Mouse (Mus musculus): ENCODE results near the gene Josd2.

DNA sequence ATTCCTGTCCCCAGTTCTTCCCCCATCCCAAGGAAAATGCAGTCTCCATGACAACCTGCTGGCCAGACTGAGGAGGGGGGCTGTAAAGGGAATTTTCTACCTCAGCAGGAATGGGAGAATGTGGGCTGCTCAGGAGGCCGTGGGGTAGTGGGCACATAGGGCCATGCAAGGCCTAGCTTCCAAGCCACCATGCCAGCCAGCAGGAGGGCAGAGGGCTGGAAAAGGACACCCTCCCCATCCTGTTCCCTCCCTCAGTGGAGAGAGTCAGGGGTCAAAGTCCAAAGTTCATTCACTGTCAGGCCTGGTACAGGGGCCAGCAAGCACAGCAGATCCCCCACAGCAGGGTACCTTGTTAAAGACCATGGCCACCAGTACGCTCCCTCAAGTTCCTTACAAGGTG is 2.7 kb upstream of the Josd2 start, which contains the start of gene Aspdh:
- TF ChIP-seq EP300 (IDR thresholded peaks at IDR 0.05; ENCODE audit: low read length) (no peak), MYC (IDR thresholded peaks at IDR 0.05; ENCODE audit: low read depth, low read length) (no peak), CTCF (conservative IDR thresholded peaks at IDR 0.05 in 1 of 2, IDR thresholded peaks at IDR 0.05 in 1 of 2; ENCODE audit: low read depth in 2 of 2, low read length in 2 of 2) (no peak), POLR2A (IDR thresholded peaks at IDR 0.05; ENCODE audit: low read depth, low read length) (no peak), CHD2 (IDR thresholded peaks at IDR 0.05; ENCODE audit: low read length) (no peak), RCOR1 (conservative IDR thresholded peaks at IDR 0.05; ENCODE audit: low read depth, low read length) (no peak), MAX (IDR thresholded peaks at IDR 0.05; ENCODE audit: low read length) (no peak), RAD21 (IDR thresholded peaks at IDR 0.05; ENCODE audit: low read depth, low read length) (no peak), BHLHE40 (IDR thresholded peaks at IDR 0.05; ENCODE audit: low read depth, low read length) (no peak), ZKSCAN1 (IDR thresholded peaks at IDR 0.05; ENCODE audit: borderline replicate concordance, low read depth, low read length) (no peak), ZC3H11A (IDR thresholded peaks at IDR 0.05; ENCODE audit: low read depth, low read length) (no peak)

Data from CH12.LX (cell line).